Mouse (Mus musculus) lung, adult 2 months (tissue): Measurements from ENCODE around the gene Pld6.

Source experiments
- CTCF ChIP-seq: fragments of 200-500 bp; IDR thresholded peaks from 2 replicates; pipeline ENCODE4 v1.5.1; 2011; ENCODE audit warnings: mild to moderate bottlenecking, low read length, control low read depth; ENCODE audit not compliant: insufficient read depth
- POLR2A ChIP-seq: fragments of 200-500 bp; IDR thresholded peaks from 2 replicates; pipeline ENCODE4 v1.6.1; 2011; ENCODE audit warnings: low read depth, mild to moderate bottlenecking, control low read depth, low read length, borderline replicate concordance; ENCODE audit errors: extremely low read depth

GRCm38 (mm10) chr11:59743712-59744111 is 43.7 kb downstream of the Pld6 start:
- TF ChIP-seq CTCF (no peak), POLR2A (no peak)
